Mouse (Mus musculus) thymus, adult 2 months (tissue): Measurements from ENCODE around the gene Col8a2.

Experiments
- CTCF ChIP-seq: fragments of 200-500 bp; IDR thresholded peaks from 2 replicates; pipeline ENCODE4 v1.5.1; 2012; ENCODE audit warnings: mild to moderate bottlenecking, control low read depth, low read length, moderate library complexity, borderline replicate concordance; ENCODE audit not compliant: control insufficient read depth, poor library complexity, insufficient read depth; ENCODE audit errors: extremely low read depth
- POLR2A ChIP-seq: fragments of 200-500 bp; IDR thresholded peaks from 2 replicates; pipeline ENCODE4 v1.6.1; 2012; ENCODE audit warnings: mild to moderate bottlenecking, low read length, control low read depth, moderate library complexity; ENCODE audit not compliant: control insufficient read depth, poor library complexity, insufficient read depth; ENCODE audit errors: extremely low read depth

DNA sequence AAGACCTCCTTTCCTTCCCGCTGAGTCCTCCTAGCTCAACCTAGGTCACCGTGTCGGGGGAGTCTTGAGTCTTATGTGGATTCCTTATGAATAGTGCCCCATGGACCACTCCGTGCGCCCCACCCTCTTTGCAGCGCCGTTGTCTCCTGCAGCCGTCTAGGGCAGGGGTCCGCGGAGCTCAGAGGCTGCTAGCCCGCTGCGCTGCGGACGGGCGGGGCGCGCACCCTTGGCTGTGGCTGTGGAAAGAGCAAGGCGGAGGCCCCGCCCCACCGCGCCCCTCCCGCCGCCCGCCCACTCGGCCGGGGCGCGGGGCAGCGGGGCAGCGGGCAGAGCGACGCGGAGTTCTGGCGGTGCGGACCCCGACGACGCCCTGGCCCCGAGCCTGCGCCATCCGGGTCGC, at the start of gene Col8a2:
- no peak for TF ChIP-seq POLR2A
- no peak for TF ChIP-seq CTCF
